Mouse (Mus musculus): ENCODE results near the gene Fbxw13.
"Not testable (repeated sequence)": the region's sequence is repeated elsewhere in the genome, so short reads cannot be mapped to it uniquely, and the experiment has no call there.

Fbxw13 gene

GRCm38 (mm10) chr9:109195875-109196274 lies at the start of gene Fbxw13:
TSS of gene Fbxw13 (minus strand) at chr9:109195975.
- DNase-seq (ENCODE audit: low read depth, low spot score) = not testable (repeated sequence)

- no peak for DNase-seq (ENCODE audit: low read depth, low spot score)
Measured at GRCm38 (mm10) chr9:109234654-109235053, 38.9 kb upstream of the Fbxw13 start, which contains the start of gene Fbxw20. TSS of gene Fbxw20 (minus strand) at chr9:109234754.

GRCm38 (mm10) chr9:109218449-109218848 lies 22.7 kb upstream of the Fbxw13 start:
- peak; percentile 54 for DNase-seq (ENCODE audit: low read depth, low spot score)

GRCm38 (mm10) chr9:109201347-109201746 lies 5.6 kb upstream of the Fbxw13 start:
- DNase-seq (ENCODE audit: low read depth, low spot score) = not testable (repeated sequence)

GRCm38 (mm10) chr9:109200349-109200748 lies 4.6 kb upstream of the Fbxw13 start:
- no peak for DNase-seq (ENCODE audit: low read depth, low spot score)

GRCm38 (mm10) chr9:109199353-109199752 lies 3.6 kb upstream of the Fbxw13 start:
- DNase-seq (ENCODE audit: low read depth, low spot score) = no peak

- peak; percentile 92 for DNase-seq (ENCODE audit: low read depth, low spot score)
Measured at GRCm38 (mm10) chr9:109177208-109177607, 18.6 kb downstream of the Fbxw13 start.

GRCm38 (mm10) chr9:109176301-109176700 lies 19.5 kb downstream of the Fbxw13 start:
- DNase-seq (ENCODE audit: low read depth, low spot score) = peak; percentile 68

GRCm38 (mm10) chr9:109167316-109167715 lies 28.5 kb downstream of the Fbxw13 start:
- no peak for DNase-seq (ENCODE audit: low read depth, low spot score)

GRCm38 (mm10) chr9:109161941-109162340 lies 33.8 kb downstream of the Fbxw13 start, which contains the start of gene Fbxw21:
TSS of gene Fbxw21 (minus strand) at chr9:109162041.
- no peak for DNase-seq (ENCODE audit: low read depth, low spot score)

GRCm38 (mm10) chr9:109140414-109140813 lies 55.4 kb downstream of the Fbxw13 start:
- DNase-seq (ENCODE audit: low read depth, low spot score) = not testable (repeated sequence)

- DNase-seq (ENCODE audit: low read depth, low spot score) = no peak
Measured at GRCm38 (mm10) chr9:109130076-109130475, 65.7 kb downstream of the Fbxw13 start.

Measured in ES-CJ7 (cell line).